Mouse (Mus musculus) intestine, embryonic 15.5 days (tissue): ENCODE results near the gene Sytl3. TPM values are rescaled to one million over a fixed set of nuclear protein-coding genes. Genes with fewer than 3 reads are reported as not detected.

ENCODE experiments used
- ATAC-seq: fragments of 200-750 bp; cut with Nextera tagmentation; 2 replicates; pipeline ENCODE4 v1.8.0; 2017; ENCODE audit warnings: moderate TSS enrichment, moderate library complexity
- H3K27ac ChIP-seq: fragments of 300-500 bp; sonication (generic); 2 replicates; pipeline ENCODE4 v1.5.1; 2015; ENCODE audit warnings: mild to moderate bottlenecking, inconsistent platforms
- H3K27me3 ChIP-seq: fragments of 300-500 bp; sonication (generic); replicated peaks from 2 replicates; pipeline ENCODE4 v1.6.1; 2015; ENCODE audit warnings: inconsistent platforms
- H3K36me3 ChIP-seq: fragments of 300-500 bp; sonication (generic); 2 replicates; pipeline ENCODE4 v1.6.1; 2015; ENCODE audit warnings: inconsistent platforms
- H3K4me1 ChIP-seq: fragments of 300-500 bp; sonication (generic); replicated peaks from 2 replicates; pipeline ENCODE4 v1.6.1; 2015; ENCODE audit warnings: inconsistent platforms
- H3K4me2 ChIP-seq: fragments of 300-500 bp; sonication (generic); replicated peaks from 2 replicates; pipeline ENCODE4 v1.6.1; 2015; ENCODE audit warnings: mild to moderate bottlenecking, inconsistent platforms
- H3K4me3 ChIP-seq: fragments of 300-500 bp; sonication (generic); replicated peaks from 2 replicates; pipeline ENCODE4 v1.5.1; 2015; ENCODE audit warnings: inconsistent platforms
- H3K9ac ChIP-seq: fragments of 300-500 bp; sonication (generic); 2 replicates; pipeline ENCODE4 v1.6.1; 2015; ENCODE audit warnings: inconsistent platforms
- H3K9me3 ChIP-seq: fragments of 300-500 bp; sonication (generic); 2 replicates; pipeline ENCODE4 v1.6.1; 2016; ENCODE audit warnings: inconsistent platforms
- WGBS: fragments of 180-500 bp; shearing (Covaris S2); methylation state at CpG from one replicate; pipeline ENCODE4 v1.1.7; 2015; 5-methylcytosine and 5-hydroxymethylcytosine counted together
- polyA plus RNA-seq: library from polyadenylated mRNA; unstranded; fragments of >200 nt; fragmentation: Nextera tagmentation; extraction: Ambion mirVana; gene quantifications from 2 replicates; pipeline ENCODE4 v1.2.1, GENCODE M21; 2015

The Sytl3 gene
- polyA plus RNA-seq, 1 experiment from 2014 or later = 1.9 TPM

DNA sequence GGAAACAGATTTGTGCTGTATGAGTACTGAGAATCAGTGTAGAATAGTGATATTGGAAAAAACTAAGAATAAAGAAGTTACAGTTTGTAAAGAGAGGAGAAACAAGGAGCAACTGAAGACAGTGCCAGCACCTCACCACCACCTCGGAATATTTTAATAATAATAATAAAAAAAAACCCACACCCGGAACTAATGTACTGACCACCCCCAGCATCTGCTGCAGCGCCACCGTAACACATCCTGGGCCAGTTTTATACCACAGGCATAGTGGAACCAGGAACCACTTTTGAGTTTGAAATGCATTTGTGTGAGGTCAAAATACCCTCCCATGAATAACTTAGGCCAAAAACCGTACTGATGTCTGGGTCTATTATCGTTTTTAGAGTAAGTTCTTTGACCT, 122.4 kb downstream of the Sytl3 start:
- Histone ChIP-seq H3K27me3 (no peaks in the 10 kb centered on the region), H3K4me3 (peak overlapping the region; percentile 86), H3K9me3 (no peaks in the 10 kb centered on the region), H3K36me3 (no peaks in the 10 kb centered on the region), H3K4me1 (peaks cover 26% of the 10 kb centered on the region), H3K4me2 (peak overlapping the region; percentile 88), H3K9ac (no peak overlapping the region; the same call in 1 of the 2 replicates), H3K27ac (no peak overlapping the region)
- ATAC-seq = no peak
- WGBS = 35% methylated on average over 6 of the region's 6 CpGs

DNA sequence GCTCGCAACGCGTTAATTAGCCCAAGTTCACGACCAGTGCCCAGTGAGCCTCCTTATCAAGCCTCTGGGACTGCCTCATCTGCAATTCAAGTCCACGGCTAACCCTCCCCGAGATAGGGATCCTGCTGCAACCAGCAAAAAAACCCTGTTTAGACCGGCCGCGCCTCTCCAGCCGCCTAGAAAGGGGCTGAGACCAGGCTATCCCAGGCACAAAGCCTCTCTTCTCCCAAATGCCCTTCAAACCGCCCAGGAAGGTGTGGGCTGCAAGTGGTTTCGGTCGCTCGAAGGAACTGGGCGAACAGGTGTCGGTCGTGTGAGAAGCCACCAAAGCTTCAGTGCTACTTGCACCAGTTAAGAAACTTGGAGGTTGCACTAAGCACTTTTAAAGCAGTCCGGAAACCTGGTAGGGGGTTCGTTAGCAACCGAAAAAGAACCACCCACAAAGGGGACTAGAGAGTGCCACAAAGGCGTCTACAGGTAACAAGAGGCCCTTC, 123.2 kb downstream of the Sytl3 start:
- peak; percentile 5; the same call in 1 of the 2 replicates for ATAC-seq
- H3K27ac ChIP-seq = peak overlapping the region; percentile 96
- whole genome bisulfite sequencing = 1% methylated on average over 21 of the region's 21 CpGs
- peak overlapping the region; percentile 79 for H3K4me2 ChIP-seq
- H3K4me3 ChIP-seq = peak overlapping the region; percentile 86
- H3K4me1 ChIP-seq = peaks cover 20% of the 10 kb centered on the region
- no peaks in the 10 kb centered on the region for H3K9me3 ChIP-seq
- H3K36me3 ChIP-seq = no peaks in the 10 kb centered on the region
- H3K27me3 ChIP-seq = no peaks in the 10 kb centered on the region
- H3K9ac ChIP-seq = peak overlapping the region; percentile 81

GRCm38 (mm10) chr17:6782611-6783005, 123.7 kb downstream of the Sytl3 start, which contains the start of gene Ezr:
Gene Ezr, minus strand, starts transcription at chr17:6782784.
- under 1% methylated on average over 52 of the region's 52 CpGs for WGBS
- H3K9me3 ChIP-seq = no peaks in the 10 kb centered on the region
- peak within 1 kb of the TSS; percentile 96 for H3K27ac ChIP-seq
- peak within 1 kb of the TSS; percentile 86 for H3K4me3 ChIP-seq
- peak within 1 kb of the TSS; percentile 79 for H3K4me2 ChIP-seq
- peak within 1 kb of the TSS; percentile 81 for H3K9ac ChIP-seq
- H3K36me3 ChIP-seq = no peaks in the 10 kb centered on the region
- H3K4me1 ChIP-seq = peaks cover 17% of the 10 kb centered on the region
- H3K27me3 ChIP-seq = no peaks in the 10 kb centered on the region
- ATAC-seq = peak; percentile 88

- H3K9ac ChIP-seq = peak overlapping the region; percentile 81
- H3K36me3 ChIP-seq = no peaks in the 10 kb centered on the region
- H3K4me3 ChIP-seq = peak overlapping the region; percentile 86
- H3K27ac ChIP-seq = peak overlapping the region; percentile 96
- H3K9me3 ChIP-seq = no peaks in the 10 kb centered on the region
- H3K4me2 ChIP-seq = peak overlapping the region; percentile 79
- peaks cover 13% of the 10 kb centered on the region; the same call in 1 of the 2 replicates for H3K4me1 ChIP-seq
- H3K27me3 ChIP-seq = no peaks in the 10 kb centered on the region
- WGBS = under 1% methylated on average over 58 of the region's 58 CpGs
- ATAC-seq = peak; percentile 75
Observed at GRCm38 (mm10) chr17:6783006-6783661, 124.2 kb downstream of the Sytl3 start.

DNA sequence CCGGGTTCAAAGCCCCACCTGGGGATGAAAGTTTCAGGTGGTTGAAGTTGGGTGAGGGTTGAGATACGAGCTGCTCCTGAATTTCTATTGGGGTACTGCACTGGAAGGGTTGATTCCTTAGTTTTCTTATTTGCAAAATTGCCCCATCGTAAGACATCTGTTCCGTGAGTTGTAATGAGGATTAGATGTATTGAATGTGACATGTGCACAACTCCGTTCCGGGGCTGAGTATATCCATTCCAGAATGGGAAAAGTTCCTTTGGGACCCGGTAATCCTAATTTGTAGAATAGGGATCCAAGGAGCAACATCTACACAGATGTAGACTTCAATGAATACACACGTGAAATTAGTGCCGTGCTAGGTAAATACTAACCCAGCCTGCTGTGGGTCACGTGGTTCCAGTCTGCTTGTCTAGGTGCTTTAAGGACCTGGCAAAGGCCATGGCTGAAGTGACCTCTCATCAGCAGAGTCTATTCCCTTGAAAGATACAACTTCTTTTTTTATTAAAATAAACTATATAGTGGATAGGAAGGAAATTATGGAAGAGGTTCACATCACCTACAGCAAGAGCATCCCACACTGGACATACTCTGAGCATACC, 125.0 kb downstream of the Sytl3 start:
- H3K4me2 ChIP-seq = peak overlapping the region; percentile 79
- no peaks in the 10 kb centered on the region for H3K9me3 ChIP-seq
- no peaks in the 10 kb centered on the region for H3K27me3 ChIP-seq
- no peak for ATAC-seq
- H3K27ac ChIP-seq = peak overlapping the region; percentile 96
- no peaks in the 10 kb centered on the region for H3K36me3 ChIP-seq
- 34% methylated on average over 10 of the region's 10 CpGs for WGBS
- peak overlapping the region; percentile 81 for H3K9ac ChIP-seq
- peak overlapping the region; percentile 86 for H3K4me3 ChIP-seq
- H3K4me1 ChIP-seq = peaks cover 8% of the 10 kb centered on the region; the same call in 1 of the 2 replicates

DNA sequence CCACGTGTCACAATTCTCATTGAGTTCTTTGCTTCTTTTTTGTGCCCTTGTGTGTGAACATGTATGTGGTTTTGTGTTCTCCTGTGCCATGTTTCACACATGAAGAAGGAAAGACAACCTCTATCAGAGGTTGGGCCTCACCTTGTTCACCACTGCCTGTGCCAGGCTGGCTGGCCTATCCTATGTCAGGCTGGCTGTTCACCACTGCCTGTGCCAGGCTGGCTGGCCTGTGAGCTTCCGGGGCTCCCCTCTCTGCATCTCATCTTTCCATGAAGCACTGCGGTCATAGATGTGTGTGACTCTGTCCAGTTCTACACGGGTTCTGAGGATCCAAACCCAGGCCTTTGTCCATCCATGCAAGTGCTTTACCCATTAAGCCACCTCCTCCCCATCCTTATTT, 128.3 kb downstream of the Sytl3 start:
- Histone ChIP-seq H3K27ac (no peak overlapping the region), H3K4me3 (no peak overlapping the region), H3K9me3 (no peaks in the 10 kb centered on the region), H3K9ac (no peak overlapping the region), H3K36me3 (no peaks in the 10 kb centered on the region), H3K4me1 (no peaks in the 10 kb centered on the region), H3K4me2 (no peak overlapping the region), H3K27me3 (no peaks in the 10 kb centered on the region)
- 89% methylated on average over 4 of the region's 4 CpGs for WGBS
- no peak for ATAC-seq

Other genes with a start within 250 kb of the Sytl3 start
- gene Dynlt1b, start 229.0 kb upstream of the Sytl3 start, polyA plus RNA-seq = 524 and 531 TPM in 2 replicates
- 30.2 and 38.1 TPM in 2 replicates for gene Dynlt1c, start 57.4 kb upstream of the Sytl3 start, polyA plus RNA-seq
- gene Dynlt1f, start 3.2 kb upstream of the Sytl3 start, polyA plus RNA-seq = 254 and 273 TPM in 2 replicates
- 232 and 235 TPM in 2 replicates for gene Ezr, start 123.7 kb downstream of the Sytl3 start, polyA plus RNA-seq